Mouse (Mus musculus) ES-E14 (cell line): ENCODE measurements around the gene Slain1.
"Not testable (repeated sequence)": the region's sequence is repeated elsewhere in the genome, so short reads cannot be mapped to it uniquely, and the experiment has no call there.

Experiments
- CHD2 ChIP-seq: IDR thresholded peaks from 2 replicates; pipeline ENCODE4 v1.6.1; 2014; ENCODE audit warnings: mild to moderate bottlenecking, low read depth, low read length, inconsistent platforms
- HCFC1 ChIP-seq: IDR thresholded peaks from 2 replicates; pipeline ENCODE4 v1.6.1; 2012; ENCODE audit warnings: low read length, inconsistent platforms, borderline replicate concordance; ENCODE audit not compliant: insufficient read depth
- MAFK ChIP-seq: IDR thresholded peaks from 2 replicates; pipeline ENCODE4 v1.6.1; 2014; ENCODE audit warnings: mild to moderate bottlenecking, low read depth, low read length, inconsistent platforms; ENCODE audit not compliant: insufficient read depth
- ZC3H11A ChIP-seq: IDR thresholded peaks from 2 replicates; pipeline ENCODE4 v1.6.1; 2012; ENCODE audit warnings: low read depth, mild to moderate bottlenecking, inconsistent platforms, low read length, borderline replicate concordance
- ZNF384 ChIP-seq: IDR thresholded peaks from 2 replicates; pipeline ENCODE4 v1.6.1; 2012; ENCODE audit warnings: low read depth, low read length, inconsistent platforms

DNA sequence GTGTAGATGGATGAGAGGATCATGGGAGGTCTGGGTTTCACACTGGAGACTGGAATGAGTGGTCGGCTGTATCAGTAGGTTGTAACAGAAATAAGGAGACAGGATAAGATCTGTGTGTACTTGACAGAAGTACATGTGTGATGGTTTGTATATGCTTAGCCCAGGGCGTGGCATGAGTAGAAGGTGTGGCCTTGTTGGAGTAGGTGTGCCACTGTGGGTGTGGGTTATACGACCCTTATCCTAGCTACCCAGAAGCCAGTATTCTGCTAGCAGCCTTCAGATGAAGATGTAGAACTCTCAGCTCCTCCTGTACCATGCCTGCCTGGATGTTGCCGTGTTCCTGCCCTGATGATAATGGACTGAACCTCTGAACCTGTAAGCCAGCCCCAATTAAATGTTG lies 100.6 kb downstream of the Slain1 start:
- TF ChIP-seq CHD2, HCFC1, MAFK, ZNF384, ZC3H11A: not testable (repeated sequence)
